Mouse (Mus musculus): ENCODE results near the gene Galnt6.

The Galnt6 gene

DNA sequence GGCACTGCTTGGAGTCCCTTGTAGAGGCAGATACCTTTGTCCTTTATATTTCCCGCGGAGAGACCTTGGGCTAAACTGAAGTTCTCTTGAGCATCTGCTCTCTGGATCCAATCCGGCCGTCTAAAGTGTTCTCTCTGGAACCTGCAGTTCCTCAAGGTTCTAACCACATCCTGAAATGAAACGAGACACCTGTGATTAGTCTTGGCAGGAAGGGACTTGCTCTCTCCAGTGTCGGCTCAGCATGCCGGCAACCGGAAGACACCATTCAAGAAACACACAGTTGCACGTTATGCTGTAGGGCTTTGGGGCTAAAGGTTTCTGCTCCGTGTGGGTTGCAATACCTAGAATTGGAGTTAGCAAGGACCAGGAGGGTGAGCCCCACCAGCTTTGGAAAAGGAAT, 9.1 kb downstream of the Galnt6 start:
- no peak for DNase-seq (ENCODE audit: low spot score)

DNA sequence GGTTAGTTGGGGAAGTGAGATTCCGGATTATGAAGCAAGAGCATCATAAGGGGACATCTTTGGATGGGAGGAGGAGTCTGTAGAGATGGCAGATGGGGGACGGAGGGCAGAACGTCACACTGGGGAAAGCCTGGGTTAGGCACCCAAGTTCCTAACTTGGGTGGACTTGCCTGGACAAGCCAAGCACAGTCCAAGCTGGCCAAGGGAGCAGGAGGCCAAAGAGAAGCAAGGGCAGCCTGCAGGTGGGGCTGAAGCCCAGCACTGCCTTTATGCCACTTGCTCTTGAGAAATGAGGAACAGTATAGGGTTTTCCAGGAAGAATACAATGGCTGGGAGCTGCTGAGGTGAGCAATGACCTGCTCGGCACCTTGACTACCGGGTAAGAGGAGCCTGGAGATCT, 10.0 kb downstream of the Galnt6 start:
- no peak for DNase-seq (ENCODE audit: low spot score)

DNA sequence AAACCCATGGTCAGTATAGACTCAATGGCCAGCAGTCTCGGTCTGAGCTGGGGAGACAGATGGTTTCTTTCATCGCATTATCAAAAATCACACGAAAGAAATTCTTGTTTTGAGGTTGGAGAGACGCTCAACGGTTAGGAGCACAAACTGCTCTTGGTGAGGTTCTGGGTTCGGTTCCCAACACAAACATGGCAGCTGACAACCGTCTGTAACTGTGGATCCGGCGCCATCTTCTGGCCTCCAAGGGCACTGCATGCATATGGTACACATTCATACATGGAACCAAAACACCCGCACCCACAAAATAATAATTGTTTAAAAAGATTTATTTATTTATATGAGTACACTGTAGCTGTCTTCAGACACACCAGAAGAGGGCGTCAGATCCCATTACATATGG, 10.6 kb downstream of the Galnt6 start:
- no peak for DNase-seq (ENCODE audit: low spot score)

DNA sequence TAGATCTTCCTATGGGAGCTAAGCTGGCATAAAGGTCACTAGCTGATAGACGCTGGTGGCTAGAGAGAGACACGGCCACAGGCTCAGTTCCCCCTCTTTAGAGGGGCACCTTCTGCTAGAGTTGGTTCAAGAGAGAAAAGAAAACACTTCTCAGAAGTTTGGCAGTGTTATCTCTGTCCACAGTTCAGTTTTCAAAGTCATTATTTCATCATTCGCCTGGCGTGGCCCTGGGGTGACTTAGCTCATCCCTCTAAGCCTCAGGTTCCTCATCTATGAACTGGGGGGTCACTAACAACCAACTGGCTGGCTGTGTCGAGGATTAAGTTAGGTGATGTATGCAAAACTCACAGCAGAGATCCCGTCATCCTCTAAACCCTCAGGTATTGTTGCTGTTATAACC, 11.2 kb downstream of the Galnt6 start:
- DNase-seq (ENCODE audit: low spot score) = no peak

DNA sequence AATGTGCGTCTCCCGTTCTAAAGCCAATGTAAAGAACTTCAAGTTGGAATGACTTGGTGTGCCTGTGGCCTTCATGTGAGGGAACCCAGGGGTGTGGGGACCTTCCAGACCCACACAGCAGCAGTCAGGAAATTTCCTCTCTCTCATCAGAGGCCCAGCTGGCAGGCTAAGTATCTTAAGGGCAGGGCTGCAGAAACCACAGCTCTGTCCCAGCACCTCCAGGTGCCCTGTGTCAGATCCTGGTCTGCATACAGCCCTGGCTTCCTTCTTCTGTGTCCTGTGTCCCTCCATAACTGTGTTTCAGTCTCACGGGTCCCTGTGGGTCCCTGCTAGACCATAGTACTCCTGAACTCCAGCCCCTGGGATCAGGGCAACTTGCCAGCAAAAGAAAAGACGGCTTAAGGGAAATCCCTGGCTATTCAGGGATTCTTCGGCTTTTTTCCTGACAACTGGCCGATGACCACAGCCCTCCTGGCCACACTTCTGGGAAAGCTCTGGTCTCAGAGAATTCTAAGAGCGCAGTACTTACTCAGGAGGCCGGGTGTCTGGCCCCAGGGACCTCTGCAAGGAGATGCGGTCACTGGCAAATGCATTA, 13.7 kb downstream of the Galnt6 start:
- DNase-seq (ENCODE audit: low spot score) = no peak

DNA sequence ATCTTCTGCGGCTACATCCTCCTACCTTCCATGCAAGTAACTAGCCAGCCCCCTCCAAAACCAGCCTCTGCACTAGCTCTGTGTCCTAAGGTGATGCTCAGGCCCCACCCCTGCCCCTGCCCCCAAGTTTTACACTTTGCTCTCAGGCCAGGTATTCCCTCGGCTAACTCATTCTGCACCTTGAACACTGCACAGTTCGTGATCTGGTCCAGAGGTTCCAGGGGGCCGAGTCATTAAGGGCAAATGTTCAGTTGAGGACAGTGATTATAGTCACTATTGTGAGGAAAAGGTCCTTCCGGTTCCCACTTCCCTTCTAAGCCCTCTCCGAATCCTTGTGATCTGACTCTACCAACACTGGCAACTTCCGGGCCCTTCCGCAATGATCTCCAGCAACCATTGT, 14.7 kb downstream of the Galnt6 start:
- DNase-seq (ENCODE audit: low spot score) = no peak

DNA sequence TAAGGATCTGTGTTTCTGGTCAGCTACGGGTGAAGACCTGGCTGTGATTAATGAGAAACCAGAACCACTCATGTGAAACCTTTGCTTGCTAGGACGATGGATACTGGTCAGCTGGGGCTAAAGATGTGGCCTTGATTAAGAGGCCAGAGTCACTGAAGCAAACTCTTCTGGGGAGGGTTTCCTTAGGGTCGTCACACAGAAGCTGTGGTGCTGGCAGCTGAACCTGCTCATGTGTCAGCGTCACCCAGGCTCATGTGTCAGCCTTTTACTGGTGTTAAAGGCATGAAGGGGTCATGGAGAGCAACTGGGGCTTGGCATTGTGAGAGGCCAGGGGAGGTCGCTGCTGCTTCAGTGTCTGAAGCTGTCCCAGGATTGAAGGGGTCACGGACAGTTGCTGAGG, 18.3 kb downstream of the Galnt6 start:
- no peak for DNase-seq (ENCODE audit: low spot score)

DNA sequence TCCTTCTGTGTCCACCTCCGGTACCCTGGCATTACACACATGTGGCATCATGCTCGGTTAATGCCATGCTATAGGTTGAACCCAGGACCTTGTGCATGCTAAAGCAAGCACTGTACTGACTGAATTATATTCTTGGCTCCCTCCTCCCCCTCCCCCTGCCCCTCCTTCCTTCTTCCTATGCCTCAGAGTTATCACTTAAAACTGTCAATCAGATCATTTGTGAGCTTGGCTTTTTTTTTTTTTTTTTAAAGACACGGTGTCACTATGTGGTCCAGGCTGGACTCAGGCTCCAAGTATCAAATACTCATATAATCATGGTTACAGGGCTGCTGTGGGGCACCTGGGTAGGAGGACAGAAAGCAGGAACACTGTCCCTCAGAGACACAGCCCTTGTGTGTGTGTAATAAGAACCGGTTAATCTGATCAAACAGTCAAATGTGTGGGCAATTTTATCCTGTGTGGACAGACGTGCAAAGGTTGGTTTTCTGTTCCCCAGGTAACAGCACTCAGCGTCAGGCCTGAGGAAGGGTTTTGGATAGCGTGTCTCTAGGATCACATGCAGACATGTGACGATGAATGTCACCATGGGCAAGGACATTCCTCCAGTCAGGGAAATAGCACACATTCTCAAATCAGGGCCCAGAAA, 20.6 kb downstream of the Galnt6 start:
- no peak for DNase-seq (ENCODE audit: low spot score)

DNA sequence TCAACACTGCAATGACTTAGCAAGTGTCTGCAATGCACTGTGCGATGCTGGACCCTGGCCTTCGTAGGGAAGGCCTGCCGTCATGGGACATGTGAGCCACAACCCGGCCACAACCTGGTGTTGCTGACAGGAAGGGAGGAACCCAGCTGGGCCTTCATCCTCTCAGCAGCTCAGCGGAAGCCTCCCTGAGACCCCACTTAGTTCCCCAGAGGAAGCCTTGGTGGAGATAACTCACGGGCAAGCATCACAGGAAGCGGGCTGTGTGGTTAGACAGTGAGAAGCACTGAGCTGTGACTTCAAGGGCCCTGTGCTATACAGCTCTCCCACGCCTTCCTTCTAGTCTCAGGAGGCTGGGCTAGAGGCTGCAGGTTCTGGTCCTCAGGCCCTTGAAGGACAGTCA, 22.9 kb downstream of the Galnt6 start:
- no peak for DNase-seq (ENCODE audit: low spot score)

DNA sequence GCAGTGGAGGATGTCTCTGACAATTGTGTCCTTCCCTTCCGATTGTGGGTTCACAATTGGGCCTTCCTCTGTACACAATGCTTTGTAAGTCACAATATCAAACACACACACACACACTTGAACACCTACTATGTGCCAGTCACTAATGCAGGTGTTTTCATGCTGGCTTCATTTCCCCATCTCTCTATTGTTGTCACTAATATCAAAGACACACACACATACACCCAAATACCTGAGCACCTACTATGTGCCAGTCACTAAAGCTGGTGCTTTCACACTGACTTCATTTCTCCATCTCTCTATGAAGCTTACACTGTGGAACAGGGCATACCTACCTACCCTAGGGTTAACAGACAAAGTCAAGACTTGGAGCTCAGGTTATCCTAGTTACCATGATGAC, 23.8 kb downstream of the Galnt6 start:
- DNase-seq (ENCODE audit: low spot score) = no peak

DNA sequence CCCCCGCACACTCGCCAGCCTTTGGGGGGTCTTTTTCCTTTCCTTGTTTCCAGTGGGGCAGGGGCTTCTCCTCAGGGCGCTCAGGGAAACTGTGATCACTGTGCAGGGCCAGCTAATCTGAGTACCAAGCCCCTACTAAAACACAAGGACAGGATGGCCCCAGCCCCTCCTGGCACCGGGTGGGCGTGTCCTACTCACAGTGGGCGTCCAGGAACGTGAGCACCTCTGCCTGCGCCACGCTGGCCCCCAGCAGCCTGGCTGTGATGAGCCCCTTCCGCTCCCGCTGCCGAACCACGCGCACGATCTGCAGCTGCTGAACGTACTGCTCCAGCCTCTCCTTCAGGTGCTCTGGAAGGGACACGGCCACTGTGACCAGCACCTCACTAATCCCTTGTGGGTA, 25.3 kb downstream of the Galnt6 start:
- no peak for DNase-seq (ENCODE audit: low spot score)

DNA sequence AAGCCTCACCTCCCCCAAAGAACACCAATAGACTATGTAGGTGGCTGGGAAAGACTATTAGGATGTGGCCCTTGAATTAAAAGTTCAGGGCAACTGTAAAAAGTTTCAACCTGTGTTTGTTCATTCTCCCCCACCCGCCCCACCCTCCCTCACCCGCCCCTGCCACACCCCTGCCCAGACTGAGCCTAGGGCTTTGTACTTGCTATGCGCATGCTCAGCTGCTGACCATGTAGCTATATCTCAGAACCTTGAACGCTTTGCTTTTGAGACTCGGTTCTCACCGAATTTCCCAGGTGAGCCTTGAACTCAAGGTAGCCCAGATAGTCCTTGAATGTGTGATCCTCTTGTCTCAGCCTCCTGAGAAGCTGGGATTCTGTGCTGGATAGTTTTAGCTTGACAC, 27.3 kb downstream of the Galnt6 start:
- DNase-seq (ENCODE audit: low spot score) = no peak

DNA sequence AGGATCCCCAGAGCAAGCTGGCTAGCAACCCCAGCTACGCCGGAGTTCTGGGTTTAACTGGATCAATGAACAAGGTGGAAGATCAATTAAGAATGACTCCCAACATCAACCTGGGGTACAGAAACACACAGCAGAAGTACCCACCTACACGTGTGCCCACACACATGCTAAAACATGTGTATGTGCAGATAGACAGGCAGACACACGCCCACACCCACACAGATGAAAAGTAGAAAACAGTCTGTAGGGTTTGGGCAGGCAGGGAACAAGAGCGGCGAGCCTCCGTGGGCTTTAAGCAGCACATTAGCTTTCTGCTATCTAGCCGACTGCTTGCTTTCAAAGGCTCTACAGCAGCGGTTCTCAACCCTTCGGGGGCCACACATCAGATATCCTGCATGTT, 28.1 kb downstream of the Galnt6 start:
- DNase-seq (ENCODE audit: low spot score) = no peak

DNA sequence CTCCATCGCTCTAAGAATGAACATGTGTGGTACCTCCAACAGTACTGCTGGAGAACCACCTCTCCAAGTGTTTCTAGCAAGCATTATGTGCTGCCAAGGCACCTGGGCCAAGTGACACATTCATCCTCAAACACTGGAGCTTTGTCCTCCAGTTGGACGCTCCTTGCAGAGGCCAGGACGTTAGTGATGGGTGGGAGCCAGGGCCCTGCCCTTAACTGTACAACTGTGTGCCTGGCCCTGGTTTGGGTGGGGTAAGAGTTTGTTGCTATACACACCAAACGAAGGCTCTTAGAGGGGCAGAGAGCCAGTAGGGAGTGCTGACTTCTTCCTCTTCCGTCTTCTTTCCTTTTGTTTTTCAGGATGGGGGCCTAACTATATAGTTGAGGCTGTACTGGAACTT, 28.8 kb downstream of the Galnt6 start:
- no peak for DNase-seq (ENCODE audit: low spot score)

DNA sequence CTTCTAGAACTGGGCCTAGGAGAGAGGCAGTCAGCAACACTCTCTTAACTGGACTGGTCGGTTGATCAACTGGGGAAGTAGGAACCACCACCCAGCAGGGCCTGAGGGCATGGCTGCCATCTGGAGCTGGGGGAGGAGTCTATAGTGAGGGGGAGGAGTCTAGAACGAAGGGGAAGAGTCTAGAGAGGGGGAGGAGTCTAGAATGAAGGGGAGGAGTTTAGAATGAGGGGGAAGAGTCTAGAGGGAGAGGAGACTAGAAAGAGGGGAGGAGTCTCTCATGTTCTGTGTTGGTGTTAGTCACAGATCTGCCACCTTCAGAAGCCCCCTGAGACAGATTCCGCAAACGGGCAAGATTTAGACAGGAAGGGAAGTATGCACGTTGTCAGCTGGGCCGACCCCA, 29.8 kb downstream of the Galnt6 start:
- DNase-seq (ENCODE audit: low spot score) = no peak

DNA sequence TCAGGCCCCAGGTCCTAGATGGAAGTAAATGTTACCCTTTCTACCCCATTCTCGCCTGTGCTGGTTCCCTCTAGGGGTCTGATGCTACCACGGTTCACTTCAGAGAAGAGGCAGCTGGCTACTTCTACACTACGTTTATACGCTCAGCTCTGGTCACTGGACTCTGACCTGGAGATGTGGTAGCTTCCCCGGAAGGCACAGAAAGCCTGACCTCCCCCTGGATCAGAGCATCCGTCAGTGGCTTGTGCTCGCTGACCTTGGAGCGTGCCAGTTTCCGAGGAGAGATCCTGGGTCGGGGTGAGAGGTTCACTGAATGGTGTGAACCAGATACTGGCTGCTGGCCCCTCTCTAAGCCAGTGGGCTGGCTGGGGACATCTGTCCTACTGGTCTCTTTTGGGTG, 31.1 kb downstream of the Galnt6 start:
- no peak for DNase-seq (ENCODE audit: low spot score)

DNA sequence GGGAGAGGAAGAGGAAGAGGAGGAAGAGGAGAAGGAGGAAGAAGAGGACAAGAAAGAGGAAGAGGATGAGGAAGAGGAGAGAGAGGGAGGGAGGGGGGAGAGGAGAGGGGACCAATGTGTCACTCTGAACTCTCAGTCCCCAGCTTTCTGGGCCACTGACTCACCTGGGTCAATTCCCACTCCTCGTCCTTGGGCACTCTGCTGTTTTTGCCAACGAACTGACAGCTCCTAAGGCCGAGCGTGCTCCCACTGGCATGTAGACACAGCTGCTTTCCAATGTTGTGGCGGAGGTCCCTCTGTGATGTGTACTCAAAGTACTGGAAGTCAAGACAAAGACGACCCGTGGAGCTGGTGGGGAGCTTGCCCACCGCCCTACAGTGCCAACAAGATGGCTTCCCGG, 34.8 kb downstream of the Galnt6 start:
- DNase-seq (ENCODE audit: low spot score) = no peak

DNA sequence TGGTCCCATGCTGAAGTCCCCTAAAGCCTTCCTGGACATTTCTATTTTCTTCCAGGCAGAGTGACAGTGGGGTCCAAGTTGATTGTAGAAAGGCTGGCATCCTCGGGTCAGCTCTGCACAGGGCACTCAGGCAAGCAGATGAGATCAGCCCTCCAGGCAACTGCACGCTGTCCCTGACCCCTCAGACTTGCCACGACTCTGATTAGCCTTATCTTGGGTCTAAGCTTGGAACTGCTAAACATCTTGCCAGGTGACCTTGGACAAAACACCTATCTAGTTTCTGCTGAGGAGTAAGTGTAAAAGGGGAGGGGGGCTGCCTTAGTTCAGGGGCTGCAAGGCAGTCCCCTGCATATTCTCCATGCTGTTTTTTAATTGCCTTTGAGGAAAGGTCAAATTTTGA, 37.2 kb downstream of the Galnt6 start:
- DNase-seq (ENCODE audit: low spot score) = no peak

DNA sequence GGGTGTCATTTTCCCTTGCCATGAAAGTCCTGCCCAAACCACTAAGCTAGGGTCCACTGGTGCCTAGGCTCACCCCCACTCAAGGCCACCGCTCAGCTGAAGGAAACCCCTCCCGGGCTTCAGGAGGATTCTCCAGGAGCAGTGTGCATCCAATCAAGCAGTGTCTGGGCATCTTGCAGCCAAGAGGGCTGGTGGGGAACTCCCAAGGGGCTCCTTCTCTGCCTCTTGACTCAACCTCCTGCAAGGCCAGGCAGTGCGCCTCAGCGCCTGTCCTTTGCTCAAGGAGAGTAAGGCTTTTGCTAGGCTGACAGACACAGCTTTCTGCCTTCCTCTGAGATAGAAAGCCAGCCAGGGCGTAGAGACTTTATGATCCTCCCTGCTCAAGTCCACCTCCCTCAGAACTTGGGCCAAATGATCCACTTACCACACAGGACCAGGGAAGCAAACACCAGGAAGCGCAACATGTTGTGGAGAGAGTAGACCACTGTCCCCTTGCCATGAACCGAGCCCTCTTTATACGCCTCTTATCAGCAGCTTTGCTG, 41.7 kb downstream of the Galnt6 start, which contains the start of gene Cela1:
Gene Cela1, minus strand, starts transcription at position 492 of the 542 bp plus-strand sequence.
- no peak for DNase-seq (ENCODE audit: low spot score)

DNA sequence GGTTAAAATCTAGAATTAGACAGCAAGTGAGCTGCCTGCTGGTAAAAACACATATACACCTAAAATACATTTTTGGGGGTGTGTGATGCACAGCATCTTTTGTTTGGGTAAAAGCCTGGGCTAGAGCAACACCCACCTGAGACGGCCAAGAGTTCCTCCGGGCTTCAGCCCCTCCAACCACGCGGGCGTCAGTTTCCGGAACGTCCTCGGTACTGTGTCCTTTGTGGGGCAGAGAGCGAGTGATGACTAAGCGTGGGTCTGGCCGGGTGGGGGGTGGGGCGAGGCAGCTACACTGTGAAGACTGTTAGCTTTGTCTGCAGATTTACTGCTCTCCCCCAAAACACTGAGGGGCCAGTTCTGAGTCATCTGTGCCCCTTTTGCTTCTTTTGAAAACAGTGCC, 42.2 kb downstream of the Galnt6 start:
- no peak for DNase-seq (ENCODE audit: low spot score)

DNA sequence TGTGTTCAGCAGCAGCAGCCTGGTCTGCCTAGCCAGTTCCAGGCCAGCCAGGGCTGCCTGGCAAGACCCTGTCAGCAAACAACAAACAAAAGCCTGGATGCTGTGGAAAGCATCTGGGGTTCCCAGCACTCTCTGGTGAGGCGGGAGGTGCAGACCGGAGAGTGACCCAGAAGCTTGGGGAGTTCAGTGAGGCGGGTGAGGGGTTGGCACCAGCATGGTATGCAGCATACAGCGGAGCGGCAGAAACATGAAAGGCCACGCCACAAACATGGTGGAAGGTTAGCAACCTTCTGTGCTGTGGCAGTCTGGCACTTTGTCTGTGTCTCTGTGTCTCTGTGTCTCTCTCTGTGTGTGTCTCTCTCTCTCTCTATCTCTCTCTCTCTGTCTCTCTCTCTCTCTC, 42.7 kb downstream of the Galnt6 start:
- DNase-seq (ENCODE audit: low spot score) = no peak

DNA sequence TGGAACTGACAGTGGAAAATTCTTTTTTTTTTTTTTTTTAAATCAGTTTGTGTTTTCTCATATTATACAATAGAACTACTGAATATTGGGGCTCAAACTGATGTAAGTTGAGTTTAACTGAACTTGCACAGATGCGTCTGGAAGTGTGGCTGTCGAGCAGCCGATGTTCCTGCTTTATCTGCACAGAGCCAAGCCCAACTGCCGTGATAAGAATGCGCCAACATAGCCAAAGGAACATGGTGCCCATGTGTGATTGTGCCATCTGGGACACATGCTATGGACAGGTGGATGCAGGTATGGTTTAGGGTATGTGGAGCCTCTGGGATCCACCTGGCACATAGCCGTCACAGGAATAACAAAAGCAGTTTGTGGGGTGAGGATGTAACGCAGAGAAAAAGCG, 43.3 kb downstream of the Galnt6 start:
- no peak for DNase-seq (ENCODE audit: low spot score)

DNA sequence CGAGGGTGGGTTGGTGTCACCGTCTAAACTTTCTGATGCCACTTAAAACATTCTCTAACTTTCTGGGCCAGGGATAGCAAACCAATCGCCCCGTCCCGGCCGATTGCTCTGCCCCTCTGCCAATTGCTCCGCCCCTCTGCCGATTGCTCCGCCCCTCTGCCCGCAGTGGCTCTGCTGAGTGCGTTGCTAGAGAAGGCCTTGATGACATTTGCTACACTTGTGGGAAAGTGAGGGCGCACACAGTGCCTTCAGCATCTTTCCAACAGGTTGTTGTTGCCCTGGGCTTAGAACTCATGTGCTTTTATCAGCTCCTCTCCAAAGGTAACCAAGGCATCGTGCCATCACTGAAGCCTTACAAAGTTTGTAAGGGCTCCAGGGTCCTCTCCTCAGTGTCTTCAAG, 43.9 kb downstream of the Galnt6 start:
- no peak for DNase-seq (ENCODE audit: low spot score)

DNA sequence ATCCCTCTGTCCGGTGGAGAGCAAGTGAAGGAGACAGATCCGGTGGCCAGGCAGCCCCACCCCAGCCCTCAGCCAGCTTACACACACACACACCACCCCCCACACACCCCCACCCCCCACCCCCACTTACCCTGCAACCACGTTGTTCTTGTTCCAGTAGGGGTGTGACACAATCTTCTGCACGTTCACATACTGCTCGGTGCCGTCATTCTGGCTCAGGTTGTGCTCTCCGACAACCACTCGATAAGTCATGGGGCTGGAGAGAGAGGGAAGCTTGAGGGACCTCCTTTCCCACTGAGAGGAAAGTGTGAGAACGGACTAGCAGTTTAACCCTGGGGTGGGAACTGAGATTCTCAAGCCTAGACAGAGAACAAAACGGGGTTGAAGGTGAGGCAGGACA, 44.7 kb downstream of the Galnt6 start:
- no peak for DNase-seq (ENCODE audit: low spot score)
